Mouse (Mus musculus) limb, embryonic 14.5 days (tissue): Measurements from ENCODE around the gene Ptpdc1. TPM values are rescaled to one million over a fixed set of nuclear protein-coding genes. Genes with fewer than 3 reads are reported as not detected.

Source experiments
- ATAC-seq: fragments of 200-750 bp; cut with Nextera tagmentation; 2 replicates; pipeline ENCODE4 v1.8.0; 2017; ENCODE audit warnings: low read depth, moderate number of reproducible peaks, moderate TSS enrichment; ENCODE audit not compliant: low FRiP score
- DNase-seq: peaks from one replicate; pipeline ENCODE4 v3.0.0-alpha.2; 2015; ENCODE audit warnings: low spot score
- H3K27ac ChIP-seq: fragments of 300-500 bp; sonication (generic); replicated peaks from 2 replicates; pipeline ENCODE4 v1.5.1; 2014; ENCODE audit warnings: low read depth, mild to moderate bottlenecking, low read length, moderate library complexity, mixed read lengths
- H3K27me3 ChIP-seq: fragments of 300-500 bp; sonication (generic); 2 replicates; pipeline ENCODE4 v1.6.1; 2014; ENCODE audit warnings: low read length, mixed read lengths; ENCODE audit not compliant: control insufficient read depth, insufficient read depth
- H3K36me3 ChIP-seq: fragments of 300-500 bp; sonication (generic); 2 replicates; pipeline ENCODE4 v1.6.1; 2014; ENCODE audit warnings: mild to moderate bottlenecking, low read length, moderate library complexity, mixed read lengths; ENCODE audit not compliant: control insufficient read depth, insufficient read depth
- H3K4me1 ChIP-seq: fragments of 300-500 bp; sonication (generic); 2 replicates; pipeline ENCODE4 v1.6.1; 2014; ENCODE audit warnings: antibody characterized with exemption, low read length, mixed read lengths; ENCODE audit not compliant: control insufficient read depth, insufficient read depth
- H3K4me2 ChIP-seq: fragments of 300-500 bp; sonication (generic); replicated peaks from 2 replicates; pipeline ENCODE4 v1.6.1; 2014; ENCODE audit warnings: low read depth, mild to moderate bottlenecking, low read length, moderate library complexity; ENCODE audit not compliant: severe bottlenecking
- H3K4me3 ChIP-seq: fragments of 300-500 bp; sonication (generic); replicated peaks from 2 replicates; pipeline ENCODE4 v1.5.1; 2014; ENCODE audit warnings: low read length
- H3K9ac ChIP-seq: fragments of 300-500 bp; sonication (generic); 2 replicates; pipeline ENCODE4 v1.6.1; 2014; ENCODE audit warnings: mild to moderate bottlenecking, low read depth, low read length, moderate library complexity; ENCODE audit not compliant: severe bottlenecking
- H3K9me3 ChIP-seq: fragments of 300-500 bp; sonication (generic); 2 replicates; pipeline ENCODE4 v1.6.1; 2016; ENCODE audit warnings: low read length; ENCODE audit not compliant: control insufficient read depth
- POLR2A ChIP-seq: fragments of 200-500 bp; IDR thresholded peaks from 2 replicates; pipeline ENCODE4 v1.8.0; 2012; ENCODE audit warnings: inconsistent platforms, mild to moderate bottlenecking, moderate library complexity, borderline replicate concordance; ENCODE audit not compliant: insufficient read depth, insufficient read length; ENCODE audit errors: extremely low read depth
- WGBS: fragments of 180-500 bp; shearing (Covaris S2); extraction: QIAGEN DNeasy Blood & Tissue Kit; methylation state at CpG from one replicate; pipeline ENCODE4 v1.1.7; 2014; 5-methylcytosine and 5-hydroxymethylcytosine counted together
- polyA plus RNA-seq, 2 experiments: library from polyadenylated mRNA; depleted of rRNA in 1 of 2; stranded (reverse) in 1 of 2; unstranded in 1 of 2; fragments of >200 nt; fragmentation: Nextera tagmentation in 1 of 2; extraction: Ambion mirVana in 1 of 2; gene quantifications; 2 replicates each; pipeline versions ENCODE4 v1.2.1 to v1.2.3; 2012 to 2014

Ptpdc1 gene
- polyA plus RNA-seq, 2 experiments: 16.3 to 20.2 TPM

DNA sequence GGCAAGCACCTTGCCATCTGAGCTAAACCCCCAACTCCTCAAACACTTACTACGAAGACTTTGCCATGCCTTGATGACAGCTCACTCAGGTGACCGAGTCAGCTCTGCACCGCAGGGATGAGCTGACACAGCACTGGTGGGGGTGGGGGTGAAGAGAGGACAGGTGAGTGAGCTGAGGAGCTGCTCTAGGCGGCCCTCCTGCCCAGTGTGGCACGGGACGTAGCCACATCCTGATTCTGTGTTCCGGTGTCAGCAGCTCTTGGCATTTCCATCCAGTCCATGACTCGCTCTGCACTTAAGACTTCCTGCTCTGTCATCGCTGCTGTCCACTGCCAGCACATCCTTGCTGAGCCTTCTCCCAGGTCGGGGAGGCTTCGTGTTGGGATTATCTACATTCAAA is 38.1 kb downstream of the Ptpdc1 start:
- no peaks in the 10 kb centered on the region for H3K9me3 ChIP-seq
- no peaks in the 10 kb centered on the region for H3K27me3 ChIP-seq
- H3K4me3 ChIP-seq: no peak overlapping the region
- no peak overlapping the region for H3K9ac ChIP-seq
- ATAC-seq: no peak
- no peak for TF ChIP-seq POLR2A
- H3K4me1 ChIP-seq: no peaks in the 10 kb centered on the region
- DNase-seq: no peak
- peaks cover 48% of the 10 kb centered on the region for H3K36me3 ChIP-seq
- no peak overlapping the region for H3K27ac ChIP-seq
- 85% methylated on average over 10 of the region's 11 CpGs for WGBS
- H3K4me2 ChIP-seq: no peak overlapping the region

DNA sequence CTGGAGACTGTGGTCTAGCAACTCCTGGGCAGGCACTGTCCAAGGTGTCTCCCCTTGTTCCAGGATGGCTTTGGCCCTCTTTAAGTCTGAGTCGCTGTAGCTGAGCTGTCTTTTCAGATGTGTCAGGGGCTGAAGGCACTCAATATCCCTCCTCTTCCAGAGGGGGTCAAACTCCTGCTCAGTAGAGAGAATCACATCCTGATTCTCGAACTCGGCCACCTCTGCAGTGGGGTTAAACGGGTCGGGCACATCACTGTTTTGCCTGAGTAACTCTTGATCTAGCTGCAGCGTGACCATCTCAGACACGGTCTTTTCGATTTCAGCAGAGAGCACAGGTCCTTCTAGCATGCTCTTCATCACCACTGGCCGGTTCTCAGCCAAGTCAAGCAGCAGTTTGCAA is 39.0 kb downstream of the Ptpdc1 start:
- DNase-seq (no peak), ATAC-seq (no peak)
- no peak for TF ChIP-seq POLR2A
- H3K9me3 ChIP-seq: no peaks in the 10 kb centered on the region
- 91% methylated on average over 9 of the region's 9 CpGs for WGBS
- H3K4me2 ChIP-seq: no peak overlapping the region
- no peak overlapping the region for H3K27ac ChIP-seq
- no peak overlapping the region for H3K9ac ChIP-seq
- no peaks in the 10 kb centered on the region for H3K27me3 ChIP-seq
- H3K4me1 ChIP-seq: no peaks in the 10 kb centered on the region
- no peak overlapping the region for H3K4me3 ChIP-seq
- peaks cover 51% of the 10 kb centered on the region for H3K36me3 ChIP-seq

DNA sequence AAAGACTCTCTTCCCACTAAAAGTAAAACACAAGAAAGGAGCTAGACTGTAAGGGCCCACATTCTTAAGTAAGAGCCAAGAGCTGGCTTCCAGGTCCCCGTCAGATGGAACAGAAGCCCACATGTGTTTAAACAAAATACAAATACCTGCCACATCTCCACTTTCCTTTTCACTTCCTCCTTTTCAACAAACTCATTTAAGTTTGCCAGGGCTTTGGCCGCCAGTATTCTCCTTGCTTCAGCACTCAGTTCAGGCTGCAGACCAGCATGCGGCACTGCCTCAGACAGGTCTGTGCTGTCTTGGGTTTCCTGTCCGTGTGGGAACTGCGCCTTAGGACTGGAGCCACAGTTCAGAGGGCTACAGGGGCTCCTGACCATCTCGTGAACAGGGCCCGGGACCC is 39.7 kb downstream of the Ptpdc1 start:
- peaks cover 51% of the 10 kb centered on the region for H3K36me3 ChIP-seq
- WGBS: 90% methylated on average over 7 of the region's 7 CpGs
- no peak for ATAC-seq
- no peaks in the 10 kb centered on the region for H3K9me3 ChIP-seq
- H3K4me2 ChIP-seq: no peak overlapping the region
- no peak overlapping the region for H3K9ac ChIP-seq
- no peaks in the 10 kb centered on the region for H3K27me3 ChIP-seq
- H3K4me3 ChIP-seq: no peak overlapping the region
- DNase-seq: no peak
- no peaks in the 10 kb centered on the region for H3K4me1 ChIP-seq
- no peak overlapping the region for H3K27ac ChIP-seq
- no peak for TF ChIP-seq POLR2A

DNA sequence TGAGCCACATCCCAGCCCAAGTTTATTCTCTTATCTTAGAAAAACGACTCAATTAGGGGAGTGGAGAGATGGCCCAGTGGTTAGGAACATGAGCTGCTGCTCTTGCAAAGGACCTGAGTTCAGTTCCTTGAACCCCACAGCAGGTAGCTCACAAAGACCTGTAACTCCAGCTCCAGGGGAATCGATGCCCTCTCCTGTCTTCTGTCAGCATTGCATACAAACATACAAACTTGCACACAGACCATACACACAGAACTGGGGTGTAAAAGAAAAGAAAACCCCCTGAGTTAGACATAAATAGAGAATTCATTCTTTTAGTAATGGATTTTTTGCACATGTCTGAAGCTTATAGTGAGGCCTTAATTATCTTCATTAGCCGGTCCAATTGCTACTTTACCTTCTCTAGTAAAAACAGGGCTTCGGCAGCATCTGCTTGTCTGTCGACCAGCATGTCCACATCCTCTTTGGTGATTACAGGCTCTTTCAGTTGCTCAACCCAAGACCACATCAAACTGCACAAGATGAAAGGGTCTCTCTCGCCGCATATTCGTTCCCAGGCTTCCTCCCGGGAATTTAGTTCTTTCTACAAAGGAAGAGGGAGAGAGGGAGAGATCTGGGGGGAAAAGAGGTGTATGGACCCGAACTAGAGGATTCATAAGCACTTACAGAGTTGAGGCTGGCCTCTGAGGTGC is 42.6 kb downstream of the Ptpdc1 start:
- no peak overlapping the region for H3K9ac ChIP-seq
- no peak for TF ChIP-seq POLR2A
- H3K4me3 ChIP-seq: no peak overlapping the region
- no peaks in the 10 kb centered on the region for H3K4me1 ChIP-seq
- no peak overlapping the region for H3K4me2 ChIP-seq
- no peak for ATAC-seq
- H3K27ac ChIP-seq: no peak overlapping the region
- no peak for DNase-seq
- H3K9me3 ChIP-seq: no peaks in the 10 kb centered on the region
- WGBS: 66% methylated on average over 10 of the region's 10 CpGs
- H3K36me3 ChIP-seq: peaks cover 44% of the 10 kb centered on the region
- H3K27me3 ChIP-seq: no peaks in the 10 kb centered on the region

DNA sequence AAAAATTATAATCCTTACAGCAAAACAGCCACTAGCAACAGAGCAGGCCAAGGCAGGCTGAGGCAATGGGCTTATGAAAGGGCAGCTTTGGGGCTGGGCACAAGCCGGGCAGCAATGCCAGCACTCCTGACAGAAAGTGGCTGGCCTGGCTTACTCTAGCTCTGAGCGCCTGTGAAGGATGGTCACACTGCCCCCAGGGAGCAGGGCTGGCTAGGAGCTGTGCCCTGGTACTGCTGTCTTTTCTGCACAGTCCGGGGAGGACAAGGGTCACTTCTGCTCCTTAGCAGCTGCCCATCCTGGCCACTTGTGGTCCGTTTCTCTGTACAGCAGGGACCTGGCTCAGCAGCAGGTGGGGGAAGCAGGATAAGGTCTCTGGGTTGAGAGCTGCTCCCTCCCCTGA is 46.8 kb downstream of the Ptpdc1 start:
- no peak overlapping the region for H3K4me2 ChIP-seq
- H3K27me3 ChIP-seq: no peaks in the 10 kb centered on the region
- H3K9ac ChIP-seq: no peak overlapping the region
- DNase-seq (no peak), ATAC-seq (no peak)
- H3K9me3 ChIP-seq: no peaks in the 10 kb centered on the region
- peaks cover 18% of the 10 kb centered on the region for H3K36me3 ChIP-seq
- no peak for TF ChIP-seq POLR2A
- H3K4me3 ChIP-seq: no peak overlapping the region
- WGBS: 75% methylated on average over 4 of the region's 4 CpGs
- H3K4me1 ChIP-seq: peaks cover 3% of the 10 kb centered on the region; the same call in 1 of the 2 replicates
- no peak overlapping the region for H3K27ac ChIP-seq
